Mouse (Mus musculus) liver, embryonic 16.5 days (tissue): ENCODE results near the gene Macrod2. TPM values are rescaled to one million over a fixed set of nuclear protein-coding genes. Genes with fewer than 3 reads are reported as not detected.

Experiments
- ATAC-seq: fragments of 200-750 bp; cut with Nextera tagmentation; 2 replicates; pipeline ENCODE4 v1.8.0; 2017; ENCODE audit warnings: low read depth, mild to moderate bottlenecking, moderate number of reproducible peaks, moderate library complexity
- H3K27ac ChIP-seq: fragments of 300-500 bp; sonication (generic); 2 replicates; pipeline ENCODE4 v1.5.1; 2014; ENCODE audit warnings: mild to moderate bottlenecking, low read length
- H3K27me3 ChIP-seq: fragments of 300-500 bp; sonication (generic); 2 replicates; pipeline ENCODE4 v1.6.1; 2014; ENCODE audit warnings: low read depth, low read length, mixed read lengths; ENCODE audit not compliant: control insufficient read depth, insufficient read depth
- H3K36me3 ChIP-seq: fragments of 300-500 bp; sonication (generic); 2 replicates; pipeline ENCODE4 v1.6.1; 2014; ENCODE audit warnings: mild to moderate bottlenecking; ENCODE audit not compliant: control insufficient read depth, insufficient read depth
- H3K4me1 ChIP-seq: fragments of 300-500 bp; sonication (generic); 2 replicates; pipeline ENCODE4 v1.6.1; 2014; ENCODE audit warnings: low read depth, low read length, mixed read lengths; ENCODE audit not compliant: control insufficient read depth
- H3K4me2 ChIP-seq: fragments of 300-500 bp; sonication (generic); 2 replicates; pipeline ENCODE4 v1.6.1; 2014; ENCODE audit warnings: low read depth, low read length, mixed read lengths
- H3K4me3 ChIP-seq: fragments of 300-500 bp; sonication (generic); 2 replicates; pipeline ENCODE4 v1.5.1; 2014; ENCODE audit warnings: low read depth, mild to moderate bottlenecking, low read length
- H3K9ac ChIP-seq: fragments of 300-500 bp; sonication (generic); 2 replicates; pipeline ENCODE4 v1.6.1; 2014; ENCODE audit warnings: low read depth, low read length
- H3K9me3 ChIP-seq: fragments of 300-500 bp; sonication (generic); replicated peaks from 2 replicates; pipeline ENCODE4 v1.6.1; 2016; ENCODE audit warnings: low read length; ENCODE audit not compliant: control insufficient read depth
- WGBS: fragments of 180-500 bp; shearing (Covaris S2); extraction: QIAGEN DNeasy Blood & Tissue Kit; methylation state at CpG from one replicate; pipeline ENCODE4 v1.1.7; 2014; ENCODE audit not compliant: insufficient replicate concordance; 5-methylcytosine and 5-hydroxymethylcytosine counted together
- polyA plus RNA-seq: library from polyadenylated mRNA; unstranded; fragments of >200 nt; fragmentation: Nextera tagmentation; extraction: Ambion mirVana; gene quantifications from 2 replicates; pipeline ENCODE4 v1.2.1, GENCODE M21; 2015

Macrod2 gene
- polyA plus RNA-seq, 1 experiment from 2014 or later, result 5.5 TPM

DNA sequence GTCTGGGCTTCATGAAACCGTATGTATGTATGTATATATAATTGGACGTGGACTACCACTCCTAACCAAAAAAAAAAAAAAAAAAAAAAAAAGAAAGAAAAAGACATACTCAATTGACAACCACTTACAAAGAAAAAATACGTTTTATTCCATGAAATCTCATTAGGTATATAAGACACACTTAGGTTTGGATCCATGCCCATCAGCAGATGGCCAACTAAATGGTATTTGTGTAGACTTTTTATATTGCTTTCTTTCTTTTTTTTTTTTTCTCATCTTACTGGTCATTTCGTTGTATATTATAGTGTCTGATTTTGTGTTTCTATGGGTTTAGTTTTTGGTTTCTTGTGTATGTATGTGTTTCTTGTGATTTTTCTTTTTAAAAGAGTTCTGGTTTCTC is 467.6 kb downstream of the Macrod2 start:
- H3K4me2 ChIP-seq, result no peak overlapping the region
- H3K9me3 ChIP-seq, result no peaks in the 10 kb centered on the region
- H3K4me1 ChIP-seq, result no peaks in the 10 kb centered on the region
- no peaks in the 10 kb centered on the region for H3K36me3 ChIP-seq
- no peak overlapping the region for H3K4me3 ChIP-seq
- no peak overlapping the region for H3K27ac ChIP-seq
- H3K27me3 ChIP-seq, result no peaks in the 10 kb centered on the region
- 50% methylated on average over 4 of the region's 4 CpGs for WGBS
- no peak for ATAC-seq
- H3K9ac ChIP-seq, result no peak overlapping the region

DNA sequence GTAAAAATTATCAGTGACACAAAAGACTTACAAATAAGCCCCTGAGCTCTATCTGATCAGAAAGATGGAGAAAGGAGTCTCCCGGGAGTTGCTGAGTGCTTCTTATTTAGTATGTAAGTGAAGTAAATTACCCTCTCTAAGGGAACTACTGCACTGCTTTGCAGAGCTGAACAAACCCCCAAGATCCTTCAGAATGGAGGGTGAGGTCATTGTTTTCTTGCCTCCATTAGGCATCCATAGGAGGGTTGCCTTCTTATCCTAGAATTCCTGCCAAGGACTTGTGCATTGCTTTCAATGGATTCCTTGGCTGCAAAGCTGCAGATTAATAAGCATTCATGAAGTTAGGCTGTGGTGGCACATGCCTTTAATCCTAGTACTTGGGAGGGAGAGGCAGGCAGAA is 470.5 kb downstream of the Macrod2 start:
- Histone ChIP-seq H3K36me3 (no peaks in the 10 kb centered on the region), H3K4me3 (no peak overlapping the region), H3K4me2 (no peak overlapping the region), H3K27ac (no peak overlapping the region), H3K9me3 (no peaks in the 10 kb centered on the region), H3K27me3 (no peaks in the 10 kb centered on the region), H3K4me1 (no peaks in the 10 kb centered on the region), H3K9ac (no peak overlapping the region)
- WGBS, result 69% methylated on average over 1 of the region's 1 CpGs
- ATAC-seq, result no peak

DNA sequence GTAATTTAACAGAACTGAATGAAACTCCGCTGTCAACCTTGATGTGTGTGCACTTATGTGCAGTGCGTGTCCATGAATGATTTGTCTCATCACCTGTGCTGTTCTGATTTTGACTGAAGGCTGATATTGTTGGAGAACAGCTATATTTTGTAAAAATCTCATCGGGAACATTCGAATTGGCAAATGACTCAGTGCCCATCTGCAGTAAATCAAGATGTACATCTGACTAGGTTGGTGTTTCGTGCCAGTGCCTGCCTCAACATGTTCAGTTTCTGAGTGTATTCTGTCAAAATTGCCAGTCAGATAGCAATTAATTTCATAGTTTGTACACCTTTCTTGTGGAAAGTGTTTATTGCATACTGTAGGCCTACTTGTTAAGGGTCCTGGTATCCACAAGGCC is 472.0 kb downstream of the Macrod2 start:
- Histone ChIP-seq H3K9ac (no peak overlapping the region), H3K27me3 (no peaks in the 10 kb centered on the region), H3K4me3 (no peak overlapping the region), H3K36me3 (no peaks in the 10 kb centered on the region), H3K9me3 (no peaks in the 10 kb centered on the region), H3K4me2 (no peak overlapping the region), H3K27ac (no peak overlapping the region), H3K4me1 (no peaks in the 10 kb centered on the region)
- ATAC-seq, result no peak
- 63% methylated on average over 5 of the region's 5 CpGs for WGBS

DNA sequence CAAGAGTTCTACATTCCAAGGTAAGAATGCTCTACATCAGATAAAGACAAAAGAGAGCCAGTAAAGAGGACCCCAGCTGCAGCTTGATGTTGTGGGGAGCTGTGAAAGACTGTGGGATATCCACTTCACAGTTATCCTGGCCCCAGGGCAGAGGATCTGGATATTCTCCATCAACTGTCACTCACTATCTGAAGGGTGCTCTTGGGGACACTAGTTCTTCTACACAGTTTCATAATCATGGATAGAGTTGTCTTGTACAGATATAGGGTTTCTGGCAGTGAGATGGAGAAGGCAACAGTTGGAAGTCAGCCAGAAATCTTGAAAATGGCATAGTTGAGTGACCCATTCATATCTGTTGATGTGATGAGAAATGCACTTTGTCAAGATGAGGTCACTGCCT is 490.1 kb downstream of the Macrod2 start:
- Histone ChIP-seq H3K36me3 (no peaks in the 10 kb centered on the region), H3K4me1 (no peaks in the 10 kb centered on the region), H3K9me3 (no peaks in the 10 kb centered on the region), H3K9ac (no peak overlapping the region), H3K4me2 (no peak overlapping the region), H3K4me3 (no peak overlapping the region), H3K27ac (no peak overlapping the region), H3K27me3 (no peaks in the 10 kb centered on the region)
- no peak for ATAC-seq

DNA sequence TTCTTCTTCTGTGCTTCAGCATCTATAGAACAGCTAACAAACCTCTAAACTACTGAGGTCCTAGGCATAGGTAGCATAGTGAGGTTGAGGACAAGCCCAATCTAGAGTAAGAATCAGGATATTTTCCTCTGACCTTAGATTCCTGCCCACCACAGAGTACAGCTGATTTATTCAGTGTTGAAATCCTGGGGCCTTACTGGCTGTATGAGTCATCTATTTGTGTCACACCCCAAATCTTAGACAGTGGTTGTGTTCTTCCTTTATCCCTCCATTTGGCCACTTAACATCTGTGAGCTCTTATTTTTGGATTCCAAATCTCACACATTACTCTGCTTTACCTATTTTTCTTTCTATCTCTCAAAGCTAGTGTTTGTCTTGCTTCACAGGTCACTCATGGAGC is 495.6 kb downstream of the Macrod2 start:
- H3K36me3 ChIP-seq, result no peaks in the 10 kb centered on the region
- H3K27ac ChIP-seq, result no peak overlapping the region
- no peak overlapping the region for H3K9ac ChIP-seq
- no peaks in the 10 kb centered on the region for H3K9me3 ChIP-seq
- H3K4me1 ChIP-seq, result no peaks in the 10 kb centered on the region
- no peak overlapping the region for H3K4me2 ChIP-seq
- ATAC-seq, result no peak
- no peaks in the 10 kb centered on the region for H3K27me3 ChIP-seq
- no peak overlapping the region for H3K4me3 ChIP-seq

DNA sequence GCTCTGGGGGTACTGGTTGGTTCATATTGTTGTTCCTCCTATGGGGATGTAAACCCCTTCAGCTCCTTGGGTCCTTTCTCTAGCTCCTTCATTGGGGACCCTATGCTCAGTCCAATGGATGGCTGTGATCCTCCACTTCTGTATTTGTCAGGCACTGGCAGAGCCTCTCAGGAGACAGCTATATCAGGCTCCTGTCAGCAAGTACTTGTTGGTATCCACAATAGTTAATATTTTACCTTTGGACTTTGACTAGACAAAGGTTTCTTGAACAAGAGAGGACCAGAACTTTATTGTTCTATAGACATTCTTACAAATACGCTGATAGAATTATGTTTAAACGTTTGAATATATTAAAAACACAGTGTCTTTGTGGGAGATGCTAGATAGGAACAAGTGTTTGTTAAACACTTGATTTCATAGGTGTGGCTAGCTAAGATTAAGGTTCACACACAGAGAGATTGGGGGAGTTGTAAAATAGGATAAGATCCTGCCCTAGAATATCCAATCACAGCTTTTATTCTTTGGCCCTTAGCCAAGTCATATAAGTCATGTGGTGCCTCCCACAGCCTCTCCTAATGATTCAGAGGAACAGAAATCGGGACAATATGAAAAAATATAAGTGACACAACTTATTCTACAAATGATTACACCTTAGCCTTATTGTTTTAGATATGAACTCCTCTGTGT is 501.4 kb downstream of the Macrod2 start:
- Histone ChIP-seq H3K4me1 (no peaks in the 10 kb centered on the region), H3K4me3 (no peak overlapping the region), H3K9me3 (no peaks in the 10 kb centered on the region), H3K27me3 (no peaks in the 10 kb centered on the region), H3K27ac (no peak overlapping the region), H3K4me2 (no peak overlapping the region), H3K9ac (no peak overlapping the region), H3K36me3 (no peaks in the 10 kb centered on the region)
- 50% methylated on average over 3 of the region's 3 CpGs for WGBS
- ATAC-seq, result no peak

DNA sequence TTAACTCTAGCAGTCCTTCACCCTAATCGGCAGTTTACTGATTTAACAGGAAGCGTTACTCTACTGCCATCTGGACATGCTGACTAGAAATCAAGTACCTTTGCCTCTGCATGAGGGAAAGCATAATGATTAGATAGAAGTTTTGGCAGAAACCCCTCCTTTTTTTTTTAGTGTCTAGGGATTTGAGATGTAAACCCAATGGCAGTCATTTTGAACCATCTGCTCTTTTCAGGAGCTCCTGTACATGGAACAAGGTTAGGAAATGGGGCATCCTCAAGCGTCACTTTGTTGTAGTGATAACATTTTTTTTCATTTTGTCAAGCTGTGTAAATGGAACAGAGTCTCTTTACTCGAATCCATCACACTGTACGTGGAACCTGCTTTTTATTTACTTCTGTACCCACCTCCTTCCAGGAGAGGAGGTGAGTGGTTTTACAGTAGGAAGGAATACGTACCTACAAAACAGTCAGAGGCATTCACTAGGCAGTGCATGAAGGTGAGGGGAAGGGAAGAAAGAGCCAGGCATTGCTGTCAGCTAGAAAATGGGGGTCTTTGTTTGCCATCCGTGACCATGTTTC is 503.4 kb downstream of the Macrod2 start:
- 54% methylated on average over 7 of the region's 7 CpGs for WGBS
- H3K4me1 ChIP-seq, result no peaks in the 10 kb centered on the region
- no peak overlapping the region for H3K27ac ChIP-seq
- no peaks in the 10 kb centered on the region for H3K36me3 ChIP-seq
- no peaks in the 10 kb centered on the region for H3K9me3 ChIP-seq
- no peak overlapping the region for H3K4me2 ChIP-seq
- no peak overlapping the region for H3K4me3 ChIP-seq
- H3K27me3 ChIP-seq, result no peaks in the 10 kb centered on the region
- no peak for ATAC-seq
- H3K9ac ChIP-seq, result no peak overlapping the region

DNA sequence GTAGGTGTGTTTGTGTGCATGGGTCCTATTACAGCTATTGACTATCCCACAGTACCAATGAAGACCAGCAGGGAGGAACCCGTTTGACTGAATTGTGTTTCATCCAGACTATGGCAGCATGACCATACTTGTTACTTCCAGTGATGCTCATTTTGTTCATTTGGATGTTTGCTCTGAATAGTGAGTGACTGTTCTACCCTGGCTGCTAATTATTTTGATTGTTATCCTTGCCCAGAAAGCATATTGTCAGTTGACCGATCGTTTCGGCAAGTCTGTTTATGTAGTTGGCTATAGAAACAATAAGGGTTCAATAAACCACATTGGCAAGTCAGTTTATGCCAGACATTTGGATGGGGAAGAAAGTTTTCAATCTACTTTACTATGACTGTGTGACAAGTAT is 510.2 kb downstream of the Macrod2 start:
- Histone ChIP-seq H3K9me3 (no peaks in the 10 kb centered on the region), H3K27me3 (no peaks in the 10 kb centered on the region), H3K27ac (no peak overlapping the region), H3K4me3 (no peak overlapping the region), H3K9ac (no peak overlapping the region), H3K36me3 (no peaks in the 10 kb centered on the region), H3K4me2 (no peak overlapping the region), H3K4me1 (no peaks in the 10 kb centered on the region)
- ATAC-seq, result no peak
- 68% methylated on average over 4 of the region's 4 CpGs for WGBS

DNA sequence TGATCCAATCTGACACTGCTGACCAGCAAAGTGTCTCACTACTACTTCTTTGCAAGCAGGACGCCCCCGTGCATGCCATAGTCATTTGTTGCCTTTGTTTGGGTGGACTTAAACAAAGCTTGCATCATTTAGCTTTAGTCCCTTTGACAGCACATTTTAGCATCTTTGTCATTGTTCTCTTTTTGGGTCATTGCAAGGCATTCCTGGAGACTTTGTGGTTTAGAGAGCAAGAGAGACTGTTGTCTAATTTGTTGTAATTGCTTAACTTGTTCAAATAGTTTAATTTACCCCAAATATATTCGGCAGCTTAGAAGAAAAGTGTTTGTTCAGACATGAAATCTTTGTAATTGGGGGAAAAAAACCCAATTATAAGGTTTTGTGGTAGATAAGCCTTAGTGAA is 511.0 kb downstream of the Macrod2 start:
- Histone ChIP-seq H3K4me2 (no peak overlapping the region), H3K4me1 (no peaks in the 10 kb centered on the region), H3K27me3 (no peaks in the 10 kb centered on the region), H3K27ac (no peak overlapping the region), H3K36me3 (no peaks in the 10 kb centered on the region), H3K9ac (no peak overlapping the region), H3K4me3 (no peak overlapping the region), H3K9me3 (no peaks in the 10 kb centered on the region)
- 56% methylated on average over 3 of the region's 3 CpGs for WGBS
- no peak for ATAC-seq
